Mouse (Mus musculus) large intestine, adult 2 months (tissue): Measurements from ENCODE around the gene Ppp2r5d. TPM values are rescaled to one million over a fixed set of nuclear protein-coding genes. Genes with fewer than 3 reads are reported as not detected.

Source experiments
- DNase-seq: peaks from one replicate; pipeline ENCODE4 v3.0.0-alpha.2; 2012; ENCODE audit warnings: low read depth, low spot score
- WGBS: fragments of 180-500 bp; shearing (Covaris S2); methylation state at CpG from one replicate; pipeline ENCODE4 v1.1.7; 2018; 5-methylcytosine and 5-hydroxymethylcytosine counted together
- polyA plus RNA-seq: library from polyadenylated mRNA; depleted of rRNA; stranded (reverse); fragments of >200 nt; gene quantifications from 2 replicates; pipeline ENCODE4 v1.2.3, GENCODE M21; 2012; rRNA removed

Ppp2r5d gene
- polyA plus RNA-seq: 86.8 and 108 TPM in 2 replicates

DNA sequence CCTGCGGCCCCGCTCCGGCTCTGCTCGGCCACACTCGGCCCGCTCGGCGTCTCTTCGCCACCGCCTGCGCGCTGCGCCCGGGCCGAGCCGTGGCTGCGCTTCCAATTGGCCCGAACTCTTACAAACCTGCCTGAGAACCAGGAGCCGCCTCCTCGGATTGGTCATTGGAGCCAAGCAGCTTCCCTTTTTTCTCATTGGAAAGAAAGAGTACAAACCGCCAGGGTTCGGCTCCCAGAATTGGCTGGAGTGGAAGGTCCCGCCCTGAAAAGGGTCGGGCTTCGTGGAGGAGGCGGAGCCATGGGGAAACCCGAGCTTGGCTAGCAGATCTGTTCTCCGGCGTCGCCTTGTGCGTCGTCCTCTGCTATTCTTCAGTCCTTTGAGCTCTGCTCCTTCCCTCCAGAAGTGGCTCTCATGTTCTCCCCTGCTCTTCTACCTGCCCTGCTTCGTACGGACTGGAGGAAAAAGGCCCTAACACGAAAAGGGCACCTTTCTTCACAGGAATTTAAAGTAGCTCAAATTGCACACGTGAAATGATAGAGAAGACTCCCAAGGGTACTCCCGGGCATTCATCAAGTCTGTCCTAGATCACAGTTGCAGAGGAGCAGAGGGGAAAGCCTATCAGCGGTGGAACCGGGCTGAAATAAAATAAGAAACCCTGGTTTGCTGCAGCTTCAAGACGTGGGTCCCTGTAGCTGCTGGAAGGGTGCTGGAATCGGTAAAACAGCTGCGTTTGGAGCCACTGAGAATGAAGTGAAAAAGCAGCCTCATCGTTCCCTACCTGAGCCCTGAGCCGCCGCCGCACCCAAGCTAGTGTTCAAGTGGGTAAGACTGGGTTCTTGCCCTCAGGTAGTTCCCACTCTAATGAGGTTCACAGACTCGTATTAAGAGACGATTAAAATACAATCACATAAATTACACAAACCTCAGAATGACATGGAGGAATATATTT lies at the start of gene Ppp2r5d:
Gene Ppp2r5d (minus strand): TSS at position 225 of the 949 bp plus-strand sequence.
- WGBS: under 1% methylated on average over 48 of the region's 48 CpGs
- DNase-seq: peak; percentile 96

DNA sequence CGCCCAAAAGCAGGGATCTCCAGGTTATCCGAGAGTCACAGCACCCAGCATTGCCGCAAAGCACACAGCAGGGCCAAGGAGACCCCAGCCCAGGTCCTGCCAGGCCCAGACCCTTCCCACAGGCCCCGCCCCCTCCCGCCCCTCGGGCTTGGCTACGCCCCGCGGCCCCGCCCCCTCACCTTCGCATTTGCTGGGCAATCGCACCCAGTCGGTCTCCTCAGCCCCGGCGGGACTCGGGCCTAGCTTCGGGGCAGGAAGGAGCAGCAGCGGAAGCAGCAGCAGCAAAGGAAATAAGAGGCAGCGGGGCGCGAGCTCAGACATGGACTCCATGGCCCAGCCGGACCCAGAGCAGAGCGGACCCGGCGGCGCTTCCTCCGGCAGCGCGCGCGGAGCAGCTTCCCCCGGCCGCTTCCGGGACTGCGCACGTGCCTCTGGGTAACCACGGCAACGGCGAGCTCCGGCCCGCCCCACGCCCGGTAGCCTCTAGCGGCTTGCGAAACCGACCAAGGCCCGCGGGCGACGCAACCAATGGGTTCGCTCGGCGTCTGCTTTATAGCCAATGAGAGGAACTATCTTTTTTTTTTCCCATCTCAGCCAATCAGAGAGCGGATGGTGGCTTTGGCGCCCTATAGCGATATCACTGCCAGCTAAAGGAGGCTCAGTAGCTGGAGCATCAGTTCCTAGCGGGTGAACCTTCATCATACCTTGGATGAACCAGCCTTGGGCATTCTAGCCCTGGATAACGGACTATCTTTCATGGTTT lies 47.1 kb upstream of the Ppp2r5d start, which contains the start of gene Cnpy3:
Gene Cnpy3 (minus strand): TSS at position 421 of the 763 bp plus-strand sequence.
- DNase-seq: peak; percentile 79
- under 1% methylated on average over 58 of the region's 58 CpGs for WGBS

DNA sequence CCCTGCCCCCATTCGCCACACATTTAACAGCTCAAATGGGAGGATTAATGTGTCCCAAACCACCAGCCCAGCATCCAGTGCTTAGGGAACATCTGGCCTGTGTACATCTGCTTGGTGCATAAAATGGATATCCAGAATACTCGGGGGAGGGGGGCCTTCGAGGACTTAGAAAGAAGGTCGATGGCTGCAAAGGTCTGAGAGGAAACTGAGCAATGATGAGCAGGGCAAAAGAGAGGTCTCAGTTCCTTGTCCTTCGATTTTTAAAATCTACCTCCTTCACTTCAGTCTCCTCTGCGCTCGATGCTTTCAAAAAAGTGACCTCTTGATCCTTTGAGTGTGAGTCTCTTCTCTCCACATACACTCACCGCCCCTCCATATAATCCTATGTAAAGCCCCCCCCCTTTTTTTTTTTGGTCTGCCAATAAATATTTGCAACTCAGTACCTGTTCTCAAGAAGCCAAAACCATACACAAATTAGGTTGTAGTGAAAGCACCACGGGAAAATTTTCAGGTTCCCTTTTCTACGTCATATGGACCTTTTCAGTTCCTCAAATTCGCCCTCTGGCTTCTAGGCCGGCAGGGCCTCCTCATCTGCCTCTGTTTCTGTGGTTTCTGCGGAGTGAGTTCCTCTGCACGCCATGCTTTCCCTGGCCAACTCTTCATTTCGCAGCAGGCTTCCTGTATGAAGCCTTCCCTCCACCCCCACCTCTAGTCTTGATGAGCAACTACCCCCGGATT lies 46.3 kb upstream of the Ppp2r5d start:
- WGBS: 14% methylated on average over 16 of the region's 16 CpGs
- no peak for DNase-seq

DNA sequence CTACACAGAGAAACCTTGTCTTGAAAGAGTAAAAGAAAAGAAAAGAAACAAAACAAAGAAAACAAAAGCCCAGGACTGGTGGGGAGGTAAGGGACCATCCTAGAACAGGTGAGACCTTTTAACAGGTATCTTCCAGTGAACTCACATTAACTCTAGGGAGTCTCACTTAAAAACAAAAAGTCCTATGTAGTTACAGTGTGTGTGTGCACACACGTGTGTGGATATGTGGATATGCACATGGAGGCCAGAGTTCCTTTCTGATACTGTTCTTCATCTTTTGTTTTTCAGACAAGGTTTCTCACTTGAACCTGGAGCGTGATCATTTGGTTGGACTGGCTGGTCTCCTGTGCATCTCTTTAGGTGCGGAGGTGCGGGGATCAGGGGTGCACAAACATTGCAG lies 45.7 kb upstream of the Ppp2r5d start:
- DNase-seq: no peak
- 86% methylated on average over 4 of the region's 4 CpGs for WGBS

DNA sequence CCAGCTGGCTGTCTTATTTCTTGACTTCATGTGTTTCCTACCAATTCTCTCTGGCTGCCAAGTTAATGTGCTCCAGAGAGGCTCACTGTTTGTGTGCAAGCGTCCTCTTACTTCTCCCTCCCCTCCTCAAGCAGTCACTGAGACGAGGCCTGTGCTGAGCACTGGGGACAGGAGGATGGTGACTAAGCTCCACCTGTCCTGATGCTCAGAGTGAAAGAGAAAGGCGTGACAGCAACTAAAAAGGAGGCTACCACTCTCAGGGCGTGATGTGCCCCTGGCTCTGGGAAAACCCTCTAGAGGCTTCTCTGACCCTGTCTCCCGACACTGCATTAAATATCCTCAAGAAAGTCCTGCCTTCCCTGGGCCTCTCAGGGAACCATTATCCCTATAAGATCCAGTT lies 44.4 kb upstream of the Ppp2r5d start:
- DNase-seq: no peak
- 79% methylated on average over 5 of the region's 5 CpGs for WGBS

DNA sequence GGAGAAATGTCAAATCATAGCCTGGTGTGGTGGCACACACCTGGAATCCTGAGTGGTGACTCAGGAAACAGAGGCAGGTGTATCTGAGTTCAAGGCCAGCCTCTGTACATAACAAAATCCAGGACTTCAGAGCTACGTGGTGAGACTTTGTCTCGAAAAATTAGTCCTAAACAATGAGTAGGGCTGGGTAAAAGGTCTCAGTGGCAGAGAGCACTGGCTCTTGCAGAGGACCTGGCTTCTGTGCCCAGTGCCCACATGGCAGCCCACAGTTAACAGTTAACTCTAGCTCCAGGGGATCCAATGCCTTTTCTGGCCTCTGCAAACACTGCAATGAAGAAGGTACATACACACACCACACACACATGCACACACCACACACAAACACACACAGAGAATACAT lies 42.9 kb upstream of the Ppp2r5d start:
- WGBS: 64% methylated on average over 2 of the region's 2 CpGs
- DNase-seq: no peak

DNA sequence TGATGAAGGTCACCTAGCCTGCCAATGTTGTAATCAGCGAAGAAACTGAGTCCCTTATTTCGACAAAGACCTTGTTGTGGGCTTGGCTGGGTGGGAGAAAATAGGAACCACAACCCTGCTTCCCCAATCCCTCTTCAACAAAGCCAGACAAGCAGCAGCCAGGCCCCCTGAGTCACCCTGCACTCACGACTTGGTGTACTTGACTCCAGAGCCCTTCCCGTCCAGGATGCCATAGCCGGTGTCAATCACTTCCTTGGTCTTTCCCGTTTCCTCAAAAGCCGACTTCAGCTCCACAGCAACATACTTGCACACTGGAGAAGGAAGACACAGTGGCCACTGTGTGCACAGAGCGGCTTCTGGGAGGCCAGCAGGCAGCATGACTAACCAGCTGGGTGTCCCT lies 42.3 kb upstream of the Ppp2r5d start:
- WGBS: 82% methylated on average over 8 of the region's 8 CpGs
- DNase-seq: no peak

DNA sequence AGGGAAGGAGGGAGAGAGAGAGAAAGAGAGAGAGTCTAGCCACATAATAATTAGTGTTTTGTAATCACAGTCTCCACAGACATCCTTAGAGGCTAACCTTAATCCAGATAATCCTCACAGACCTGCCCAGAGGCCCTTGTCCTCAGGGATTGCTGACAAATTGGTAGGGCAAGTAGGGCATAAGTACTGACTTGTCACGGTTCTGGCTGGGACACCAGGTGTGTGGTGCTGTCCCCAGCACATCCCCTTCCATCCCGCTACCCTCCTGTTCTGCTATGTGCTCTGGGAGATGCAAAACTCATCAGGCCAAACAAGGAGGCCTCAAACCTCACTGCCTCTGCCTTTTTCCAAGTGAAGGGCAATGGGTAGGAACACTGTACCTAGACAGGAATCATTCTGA lies 40.6 kb upstream of the Ppp2r5d start:
- 88% methylated on average over 2 of the region's 2 CpGs for WGBS
- no peak for DNase-seq

DNA sequence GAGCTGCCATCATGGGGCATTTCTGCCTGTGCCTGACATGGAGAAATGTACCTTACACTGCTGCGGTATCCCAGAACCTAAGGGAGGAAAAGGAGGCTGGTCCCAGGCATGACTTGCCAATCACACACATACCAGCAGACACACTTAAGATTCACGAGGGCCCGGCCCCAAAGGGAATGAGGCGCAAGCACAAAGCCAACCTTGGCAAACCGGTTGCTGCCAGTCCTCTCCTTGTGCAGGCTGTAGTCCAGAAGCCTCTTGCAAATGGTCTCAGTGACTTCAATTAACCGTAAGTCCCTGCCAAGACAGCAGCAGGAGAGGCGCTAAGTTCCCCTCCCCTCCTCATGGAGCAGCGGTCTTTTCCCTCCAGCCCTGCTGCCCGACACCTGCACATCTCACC lies 38.1 kb upstream of the Ppp2r5d start:
- DNase-seq: no peak
- WGBS: 84% methylated on average over 9 of the region's 9 CpGs

DNA sequence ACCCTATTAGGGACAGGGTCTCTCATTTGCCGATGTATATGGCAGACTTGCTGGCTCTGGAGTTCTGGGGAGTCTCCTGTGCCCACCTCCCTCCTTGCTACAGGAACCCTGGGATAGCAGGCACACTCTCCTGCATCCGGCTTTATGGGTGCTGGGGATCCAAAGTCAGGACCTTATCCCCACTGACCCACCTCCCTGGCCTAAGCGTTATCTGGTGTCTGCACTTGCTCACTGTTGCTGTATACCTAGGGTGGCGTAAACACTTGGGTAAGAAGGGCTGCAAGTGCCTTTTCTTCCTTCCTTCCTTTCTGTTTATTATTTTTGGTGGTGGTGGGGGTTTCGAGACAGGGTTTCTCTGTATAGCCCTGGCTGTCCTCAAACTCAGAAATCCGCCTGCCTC lies 36.4 kb upstream of the Ppp2r5d start:
- no peak for DNase-seq
- WGBS: 94% methylated on average over 6 of the region's 6 CpGs

DNA sequence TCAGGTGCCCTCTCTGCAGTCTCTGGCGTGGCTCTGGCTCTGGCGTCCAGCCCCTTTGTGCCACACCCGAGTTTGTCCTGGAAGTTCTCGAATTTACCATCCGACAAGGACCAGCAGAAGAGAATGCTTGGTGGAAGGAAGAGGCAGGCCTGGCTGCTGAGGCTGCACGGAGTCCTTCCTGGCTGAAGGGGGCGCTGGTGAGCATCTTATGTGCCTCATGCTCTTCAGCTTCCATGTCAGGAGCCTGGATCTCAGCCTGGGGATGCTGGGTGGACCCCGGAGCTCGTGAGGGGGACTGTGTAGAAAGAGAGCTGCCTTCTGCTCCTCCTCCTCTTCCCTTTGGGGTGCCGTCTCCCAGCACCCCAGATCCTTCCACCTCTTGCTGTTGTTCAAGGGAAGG lies 31.2 kb upstream of the Ppp2r5d start:
- WGBS: 60% methylated on average over 10 of the region's 10 CpGs
- no peak for DNase-seq

DNA sequence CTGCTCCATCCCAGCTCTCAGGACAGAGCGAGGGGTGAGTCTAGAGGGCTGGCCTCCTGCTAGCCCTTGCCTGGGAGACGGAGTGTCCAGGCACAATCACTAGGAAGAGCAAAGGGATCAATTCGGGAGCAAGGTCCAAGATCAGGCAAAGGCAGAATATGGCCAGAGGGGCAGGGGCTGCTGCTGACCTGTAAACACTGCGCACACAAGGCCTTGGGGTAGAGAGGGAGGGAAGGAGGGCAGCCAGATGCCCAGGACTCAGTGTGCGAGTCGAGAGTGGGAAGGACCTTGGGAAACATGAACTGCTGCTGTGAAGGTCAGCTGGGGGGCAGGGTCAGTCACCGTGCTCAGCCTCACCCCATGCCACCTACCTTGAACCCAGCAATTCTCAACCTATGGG lies 30.4 kb upstream of the Ppp2r5d start:
- DNase-seq: no peak
- 84% methylated on average over 7 of the region's 7 CpGs for WGBS

DNA sequence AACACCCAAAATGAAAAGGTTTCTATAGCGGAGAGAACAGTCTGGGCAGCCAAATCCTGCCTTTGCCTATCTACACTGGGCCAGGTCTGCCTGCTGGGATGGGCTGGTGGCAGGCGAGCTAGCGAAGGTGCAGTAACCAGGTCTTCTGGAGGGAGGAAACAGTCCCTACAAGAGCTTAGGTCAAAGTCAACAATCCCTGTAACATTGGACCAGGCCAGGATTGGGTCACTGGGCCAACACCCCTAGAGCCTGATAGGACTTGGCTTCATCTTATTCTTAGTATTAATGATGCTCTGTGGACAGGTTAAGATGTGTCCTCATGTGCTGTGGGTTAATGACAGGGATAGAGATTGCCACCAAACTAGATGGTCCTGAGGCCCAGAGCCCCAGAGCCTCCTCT lies 29.1 kb upstream of the Ppp2r5d start:
- 86% methylated on average over 3 of the region's 3 CpGs for WGBS

DNA sequence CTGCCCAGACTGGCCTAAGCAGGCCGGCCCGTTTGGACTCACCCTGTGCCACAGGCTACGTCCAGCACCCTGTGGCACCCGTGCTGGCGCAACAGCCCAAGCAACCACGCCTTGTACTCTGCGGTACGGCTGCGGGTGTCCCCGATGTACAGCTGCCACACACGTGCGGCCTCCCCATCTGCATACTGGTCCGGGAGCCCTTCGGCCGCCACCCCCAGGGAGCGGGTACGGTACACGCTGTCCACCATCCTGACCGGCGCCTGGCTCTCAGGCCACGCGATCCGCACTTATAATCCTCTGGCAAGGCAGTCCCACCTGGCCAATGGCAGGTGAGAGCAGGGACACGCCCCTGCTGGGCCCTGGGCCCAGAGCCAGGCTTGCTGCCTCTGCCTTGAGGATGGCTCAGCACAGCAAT lies 24.0 kb upstream of the Ppp2r5d start, which contains the start of gene Gnmt:
Gene Gnmt (minus strand): TSS at position 265 of the 415 bp plus-strand sequence.
- no peak for DNase-seq
- WGBS: 19% methylated on average over 24 of the region's 24 CpGs

More for the DNA sequence above, 29.1 kb upstream of the Ppp2r5d start:
- DNase-seq: no peak

DNA sequence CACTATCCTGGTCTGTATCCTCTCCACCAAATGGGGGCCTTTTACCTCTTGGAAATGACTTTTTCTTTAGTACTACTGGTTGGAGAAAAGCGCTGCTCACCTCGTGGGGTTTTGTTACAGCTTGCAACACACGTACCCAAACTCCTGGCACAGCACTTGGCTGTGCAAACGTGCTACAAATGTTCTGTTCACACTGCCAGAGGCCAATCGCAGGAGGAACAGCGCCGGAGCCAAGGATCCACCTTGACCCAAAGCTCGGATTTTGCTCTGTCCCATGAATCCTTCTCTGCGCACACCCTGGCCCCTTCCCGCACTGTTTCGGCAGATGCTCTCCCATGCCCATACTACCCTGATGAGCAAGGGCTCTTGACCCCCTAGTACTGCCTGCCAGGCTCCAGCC lies 23.6 kb upstream of the Ppp2r5d start:
- DNase-seq: no peak
- WGBS: 33% methylated on average over 11 of the region's 11 CpGs

DNA sequence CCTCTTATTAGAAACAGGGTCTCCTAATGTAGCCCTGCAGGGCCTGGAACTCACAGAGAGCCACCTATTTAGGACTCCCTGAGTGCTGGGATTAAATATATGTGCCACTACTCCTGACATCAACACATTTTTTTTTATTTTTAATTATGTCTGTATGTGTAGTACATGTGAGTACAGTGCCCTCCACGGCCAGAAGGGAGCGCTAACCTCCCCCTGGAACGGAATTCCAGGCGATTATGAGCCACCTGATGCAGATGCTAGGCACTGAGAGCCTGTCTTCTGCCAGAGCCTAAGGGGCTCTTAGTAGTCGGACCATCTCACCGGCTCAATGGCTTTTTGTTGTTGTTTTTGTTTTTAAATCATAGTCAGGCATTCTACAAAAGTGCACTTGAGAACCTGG lies 23.1 kb upstream of the Ppp2r5d start:
- WGBS: 43% methylated on average over 6 of the region's 6 CpGs
- no peak for DNase-seq

DNA sequence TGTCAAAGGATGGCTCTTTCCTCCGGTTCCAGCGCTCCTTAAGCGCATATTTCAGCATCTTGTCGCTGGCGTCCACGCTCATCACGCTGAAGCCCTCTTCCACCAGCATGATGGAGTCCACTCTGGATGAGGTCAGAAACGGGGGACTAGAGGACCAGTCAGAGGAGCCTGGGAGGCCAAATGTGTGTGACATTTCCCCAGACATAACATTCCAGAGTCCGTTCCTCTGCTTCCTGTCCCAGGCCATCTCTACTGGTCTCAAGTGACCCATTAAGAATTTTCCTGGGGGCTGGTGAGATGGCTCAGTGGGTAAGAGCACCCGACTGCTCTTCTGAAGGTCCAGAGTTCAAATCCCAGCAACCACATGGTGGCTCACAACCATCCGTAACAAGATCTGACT lies 22.4 kb upstream of the Ppp2r5d start:
- WGBS: 89% methylated on average over 11 of the region's 11 CpGs
- no peak for DNase-seq

DNA sequence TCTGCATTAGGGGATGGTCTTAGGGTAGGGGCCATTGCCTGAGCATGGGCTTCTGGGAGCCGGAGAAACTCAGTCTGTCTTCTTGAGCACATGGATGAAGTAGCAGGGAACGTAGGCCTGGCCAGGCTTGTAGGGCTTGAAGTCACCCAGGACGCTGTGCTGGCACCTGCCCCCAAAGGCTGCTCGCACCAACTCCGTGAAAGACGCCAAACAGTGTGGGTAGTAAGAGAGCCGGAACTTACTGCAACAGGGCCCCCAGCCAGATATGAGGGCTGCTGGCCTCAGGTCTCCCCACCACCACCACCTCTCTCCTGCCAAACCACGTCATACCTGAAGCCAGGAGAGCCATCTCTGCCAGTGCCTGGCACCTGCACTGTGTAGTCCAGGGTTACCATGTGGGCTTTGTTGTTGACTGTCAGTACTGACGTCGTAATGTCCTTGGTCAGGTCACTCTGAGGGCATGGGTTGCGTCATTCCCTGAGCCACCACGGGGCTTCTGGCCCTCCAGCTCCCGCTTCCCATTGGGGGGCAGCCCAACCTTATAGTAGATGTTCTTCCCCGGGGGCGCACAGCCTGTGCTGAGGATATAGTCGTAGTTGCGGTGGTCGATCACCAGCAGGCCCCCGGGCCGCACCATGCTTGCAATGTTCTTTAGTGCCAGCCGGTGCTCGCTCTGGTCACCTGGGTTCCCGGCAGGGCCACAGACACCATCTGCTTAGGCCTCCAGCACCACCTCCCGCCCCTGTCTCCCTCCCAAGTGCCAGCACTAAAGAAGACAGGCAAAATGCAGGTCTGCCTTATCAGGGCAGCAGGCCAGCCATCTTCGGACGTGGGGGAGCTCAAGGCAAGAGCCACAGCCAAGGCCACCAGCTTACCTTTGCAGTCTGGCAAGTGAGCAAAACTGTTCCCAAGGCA lies 21.1 kb upstream of the Ppp2r5d start:
- no peak for DNase-seq
- WGBS: 90% methylated on average over 26 of the region's 26 CpGs

DNA sequence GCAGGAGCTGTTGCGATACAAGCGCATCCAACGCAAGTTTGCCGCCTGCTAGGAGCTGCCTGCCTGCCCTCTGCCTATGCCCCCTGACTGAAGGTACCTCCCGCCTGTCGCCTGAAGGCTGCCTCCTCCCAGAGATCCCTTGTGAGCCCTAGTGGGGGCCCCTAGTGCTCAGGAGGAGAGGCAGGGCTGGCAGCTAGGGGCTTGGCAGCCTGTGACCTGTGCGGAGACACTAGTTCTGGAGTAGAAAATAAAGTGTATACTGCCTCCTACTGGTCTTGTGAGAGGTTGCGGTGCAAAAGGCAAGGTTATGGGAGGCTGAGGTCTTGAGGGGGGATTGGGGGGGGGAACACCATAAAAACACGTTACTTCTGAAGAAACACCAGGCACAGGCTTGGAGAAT lies 20.4 kb upstream of the Ppp2r5d start:
- WGBS: 77% methylated on average over 9 of the region's 9 CpGs
- no peak for DNase-seq
